Mouse (Mus musculus): ENCODE data around the gene Kmo.

DNA sequence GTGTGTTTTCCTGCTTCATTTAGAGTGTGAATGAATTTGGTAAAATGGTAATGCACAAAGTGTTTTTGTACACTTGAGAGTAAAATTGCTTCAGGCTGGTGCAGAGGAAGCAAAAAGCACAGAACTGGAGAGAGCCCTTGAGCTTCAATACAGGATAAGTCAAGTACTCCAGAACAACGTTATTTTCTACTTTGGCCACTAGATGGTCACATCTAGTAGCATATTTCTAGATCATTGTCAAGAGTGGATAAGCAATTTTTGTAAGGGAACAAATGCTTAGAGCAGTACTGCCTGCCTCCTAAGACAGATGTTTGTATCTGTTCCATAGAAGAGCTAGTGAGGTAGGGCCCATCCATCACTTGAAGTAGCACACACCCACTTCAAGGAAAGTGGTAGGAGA is 51.4 kb downstream of the Kmo start:
- TF ChIP-seq POLR2A (IDR thresholded peaks at IDR 0.05; ENCODE audit: borderline replicate concordance, extremely low read depth, insufficient read depth, insufficient read length, poor library complexity, severe bottlenecking) (no peak), CTCF (IDR thresholded peaks at IDR 0.05; ENCODE audit: borderline replicate concordance, extremely low read depth, insufficient read depth, insufficient read length) (no peak)

Measured in brain, embryonic 14.5 days (tissue).